In the genomic region with DNA sequence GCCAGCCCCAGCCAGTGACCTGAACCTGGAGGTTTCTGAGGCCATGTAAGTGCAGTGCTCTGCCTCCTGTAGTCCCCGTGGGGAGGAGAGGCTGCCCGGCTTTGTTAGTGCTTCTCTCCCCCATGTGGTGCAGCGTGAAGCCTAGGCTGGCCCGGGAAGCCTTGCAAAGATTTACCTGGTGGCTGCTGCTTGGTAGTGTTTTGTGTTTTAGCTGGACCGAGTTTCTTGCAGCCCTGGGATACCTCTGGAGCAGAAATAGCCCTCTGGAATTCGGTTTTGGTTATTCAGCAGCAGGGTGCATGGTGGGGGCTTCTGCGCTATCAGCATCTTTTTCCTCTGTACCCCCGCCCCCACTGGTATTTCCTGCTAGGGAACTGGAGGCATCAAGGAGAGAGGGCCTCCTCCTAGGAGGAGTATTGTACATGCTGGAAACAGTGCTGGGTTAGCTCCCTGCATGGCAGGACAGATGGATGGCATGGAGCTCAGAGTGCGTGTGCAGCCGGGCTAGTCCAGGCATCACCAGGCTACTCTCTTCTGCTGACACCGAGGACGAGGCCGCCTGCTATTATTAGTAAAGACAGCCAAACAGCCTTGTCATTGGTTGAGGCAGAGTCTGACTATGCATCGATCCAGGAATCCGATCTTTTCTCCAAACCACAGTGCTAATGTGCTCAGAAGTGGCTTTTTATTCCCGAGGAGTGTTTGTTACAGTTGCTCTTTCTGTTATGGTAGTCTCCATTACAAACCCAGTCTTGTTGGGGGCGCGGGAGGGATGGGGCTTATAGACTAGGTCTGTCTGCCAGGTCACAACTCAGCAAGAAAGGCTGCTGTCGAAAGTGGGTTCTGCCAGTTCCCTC, we compare ENCODE assay signal across 7 mouse cellular contexts.
DNase-seq lines count a peak whose midpoint lies in the region; ATAC-seq lines count a peak whose summit lies in the region.

No protein-coding gene starts in this region.

- H3K4me3 ChIP-seq in embryonic facial prominence, embryonic 10.5 days = peak overlapping the region; percentile 73
- peak overlapping the region; percentile 80 for H3K4me3 ChIP-seq in hindbrain, embryonic 12.5 days
- H3K4me3 ChIP-seq in limb, embryonic 10.5 days = peak overlapping the region; percentile 87

- no peaks in the 10 kb centered on the region for H3K9me3 ChIP-seq in embryonic facial prominence, embryonic 10.5 days
- no peaks in the 10 kb centered on the region for H3K9me3 ChIP-seq in hindbrain, embryonic 12.5 days (replicated peaks)
- no peaks in the 10 kb centered on the region for H3K9me3 ChIP-seq in limb, embryonic 10.5 days (replicated peaks)

- H3K4me2 ChIP-seq in hindbrain, embryonic 12.5 days (replicated peaks) = peak overlapping the region; percentile 74

- H3K9ac ChIP-seq in hindbrain, embryonic 12.5 days = peak overlapping the region; percentile 95

- peak; percentile 75 for ATAC-seq in hindbrain, embryonic 12.5 days (ENCODE audit: low FRiP score)

- 1% methylated on average over 19 of the region's 19 CpGs for WGBS in embryonic facial prominence, embryonic 10.5 days
- 1% methylated on average over 19 of the region's 19 CpGs for WGBS in hindbrain, embryonic 12.5 days
- WGBS in limb, embryonic 10.5 days = 5% methylated on average over 19 of the region's 19 CpGs

- peak; percentile 47 for DNase-seq in CD4-positive, CD25-positive, alpha-beta regulatory T cell, adult 2 months (ENCODE audit: low read depth, low spot score)
- DNase-seq in ES-CJ7 (ENCODE audit: low read depth, low spot score) = peak; percentile 30
- DNase-seq in embryonic facial prominence, embryonic 10.5 days (ENCODE audit: low spot score) = no peak
- no peak for DNase-seq in limb, embryonic 10.5 days (ENCODE audit: low spot score)
- peak; percentile 37 for DNase-seq in retina, embryonic 14.5 days (ENCODE audit: low spot score)
- DNase-seq in urinary bladder, postnatal 4 days (ENCODE audit: low spot score in 2 of 2) = no peak

- H3K36me3 ChIP-seq in embryonic facial prominence, embryonic 10.5 days (replicated peaks) = peaks cover 10% of the 10 kb centered on the region; the same call in 1 of the 2 replicates
- H3K36me3 ChIP-seq in hindbrain, embryonic 12.5 days = no peaks in the 10 kb centered on the region
- 0 out of 2 replicates have a peak, but pooled peaks cover 4% of the 10 kb centered on the region for H3K36me3 ChIP-seq in limb, embryonic 10.5 days

- peak overlapping the region; percentile 96 for H3K27ac ChIP-seq in embryonic facial prominence, embryonic 10.5 days (replicated peaks)
- peak overlapping the region; percentile 99 for H3K27ac ChIP-seq in hindbrain, embryonic 12.5 days
- H3K27ac ChIP-seq in limb, embryonic 10.5 days = peak overlapping the region; percentile 98

- peaks cover 79% of the 10 kb centered on the region for H3K4me1 ChIP-seq in embryonic facial prominence, embryonic 10.5 days
- peaks cover 50% of the 10 kb centered on the region for H3K4me1 ChIP-seq in hindbrain, embryonic 12.5 days
- H3K4me1 ChIP-seq in limb, embryonic 10.5 days = peaks cover 57% of the 10 kb centered on the region

- no peaks in the 10 kb centered on the region for H3K27me3 ChIP-seq in embryonic facial prominence, embryonic 10.5 days (replicated peaks; ENCODE audit: low read depth, poor library complexity, severe bottlenecking)
- no peaks in the 10 kb centered on the region for H3K27me3 ChIP-seq in hindbrain, embryonic 12.5 days
- no peaks in the 10 kb centered on the region for H3K27me3 ChIP-seq in limb, embryonic 10.5 days (ENCODE audit: low read depth, poor library complexity, severe bottlenecking)

Comparison
In these comparisons a context has a peak if more than half of its experiments do, and no peak if none do; other contexts are left out.
1. DNase-seq: peak in CD4-positive, CD25-positive, alpha-beta regulatory T cell, adult 2 months (single experiment), ES-CJ7 (single experiment) and retina, embryonic 14.5 days (single experiment); none in embryonic facial prominence, embryonic 10.5 days (single experiment), limb, embryonic 10.5 days (single experiment) and urinary bladder, postnatal 4 days (0 of 2).
2. Peak in every context shown above with its lines, with median percentiles within 50 percentile points of each other: H3K27ac ChIP-seq and H3K4me3 ChIP-seq.